Mouse (Mus musculus) left cerebral cortex, postnatal 14 days (tissue): ENCODE measurements around the gene Uevld. TPM values are rescaled to one million over a fixed set of nuclear protein-coding genes. Genes with fewer than 3 reads are reported as not detected.
A peak's percentile ranks its signal among the peaks of the same experiment; 100 is the strongest.
"Not testable (repeated sequence)": the region's sequence is repeated elsewhere in the genome, so short reads cannot be mapped to it uniquely, and the experiment has no call there.

Experiments
- DNase-seq, 2 experiments: peaks; one replicate each; pipeline ENCODE4 v3.0.0; 2021 to 2022; ENCODE audit warnings: low spot score in 2 of 2, mixed read lengths in 1 of 2
- intact Hi-C: fragments of 180-260 bp; cut with DNase I; formaldehyde crosslinking; loops from one replicate; pipeline ENCODE4 v1.15.1; 2025
- long read RNA-seq, 2 experiments: library from polyadenylated mRNA; stranded (forward); transcript quantifications; one replicate each; pipeline ENCODE4 v2.0.0; 2021
- total RNA-seq, 2 experiments: library from RNA; stranded (reverse); gene quantifications; 2 replicates each; pipeline ENCODE4 v1.2.3; 2021

Uevld gene
- 1 to 10 TPM; 9.6 to 10.0 TPM for total RNA-seq
- long read RNA-seq, experiment 1, full-length matches to known transcripts, result 3 of 6 reads
- long read RNA-seq, experiment 1, partial matches to known transcripts, result 1 of 6 reads
- long read RNA-seq, experiment 1, other reads (novel, unspliced or antisense), result 2 of 6 reads
- long read RNA-seq, experiment 2, full-length matches to known transcripts, result 7 of 10 reads
- long read RNA-seq, experiment 2, partial matches to known transcripts, result 1 of 10 reads
- long read RNA-seq, experiment 2, other reads (novel, unspliced or antisense), result 2 of 10 reads

DNA sequence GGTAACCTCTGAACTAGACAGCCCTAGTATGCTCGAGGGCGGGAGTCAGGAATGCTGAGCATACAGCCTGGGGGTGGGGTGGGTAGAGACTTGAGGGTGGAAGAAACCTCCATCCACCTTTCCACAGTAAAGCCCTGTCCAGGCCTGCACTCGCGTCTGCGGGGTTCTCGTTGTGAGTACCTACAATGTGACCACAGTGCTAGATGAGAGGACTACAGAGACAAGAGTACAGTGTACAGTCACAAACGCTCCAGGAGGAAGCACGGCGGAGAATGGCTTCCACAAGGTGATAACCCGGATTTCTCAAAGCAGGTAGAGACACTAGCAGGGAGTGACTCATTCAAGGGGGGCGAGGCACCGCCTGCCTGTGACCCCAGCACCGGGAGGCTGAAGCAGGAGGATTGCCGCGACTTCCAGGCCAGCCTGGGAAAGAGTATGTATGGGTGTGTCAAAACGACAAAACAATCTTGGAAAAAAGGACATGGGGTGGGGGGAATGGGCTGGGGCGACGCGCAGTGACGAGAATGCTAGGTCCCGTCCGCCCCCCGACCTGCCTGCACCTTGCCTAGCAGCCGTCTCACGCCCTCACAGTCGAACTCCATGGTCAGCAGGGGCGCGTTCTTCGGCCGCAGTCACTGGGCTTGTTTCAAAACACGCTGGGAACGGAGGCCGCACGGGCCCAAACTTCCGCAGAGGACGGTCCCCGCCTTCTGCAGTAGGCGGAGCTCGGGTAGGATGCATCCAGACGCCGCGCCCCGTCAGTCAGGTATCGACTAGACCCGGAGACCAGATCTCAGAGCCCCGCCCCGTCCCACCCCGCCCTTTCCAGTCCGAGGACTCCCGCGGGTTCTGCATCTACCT lies at the start of gene Uevld:
Uevld (minus strand) TSS at position 697 of the 861 bp plus-strand sequence.
- peak; percentile 89 to 93 for DNase-seq
- intact Hi-C loops, result loop anchor here (5.0 kb wide), 1 partner anchor 174 kb away; the partner anchor contains the start of gene Ptpn5

DNA sequence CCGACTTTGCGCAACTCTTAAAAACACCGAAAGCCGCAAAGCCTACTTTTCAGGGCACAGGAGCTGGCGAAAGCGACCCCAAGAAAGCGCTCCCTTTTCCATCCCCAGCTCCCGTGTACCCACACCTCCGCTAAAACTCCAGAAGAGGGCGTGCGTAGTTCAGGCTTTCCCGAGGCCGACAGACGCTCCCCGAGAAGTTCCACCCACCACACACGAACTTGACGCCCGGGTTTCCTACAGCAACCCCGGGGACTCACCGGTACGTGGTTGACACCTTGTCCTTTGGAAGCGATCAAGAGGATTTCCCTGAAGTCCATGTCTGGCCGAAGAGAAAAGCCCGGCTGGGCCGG lies 49.5 kb upstream of the Uevld start:
- no peak for DNase-seq
- intact Hi-C loops, result no loop called here

DNA sequence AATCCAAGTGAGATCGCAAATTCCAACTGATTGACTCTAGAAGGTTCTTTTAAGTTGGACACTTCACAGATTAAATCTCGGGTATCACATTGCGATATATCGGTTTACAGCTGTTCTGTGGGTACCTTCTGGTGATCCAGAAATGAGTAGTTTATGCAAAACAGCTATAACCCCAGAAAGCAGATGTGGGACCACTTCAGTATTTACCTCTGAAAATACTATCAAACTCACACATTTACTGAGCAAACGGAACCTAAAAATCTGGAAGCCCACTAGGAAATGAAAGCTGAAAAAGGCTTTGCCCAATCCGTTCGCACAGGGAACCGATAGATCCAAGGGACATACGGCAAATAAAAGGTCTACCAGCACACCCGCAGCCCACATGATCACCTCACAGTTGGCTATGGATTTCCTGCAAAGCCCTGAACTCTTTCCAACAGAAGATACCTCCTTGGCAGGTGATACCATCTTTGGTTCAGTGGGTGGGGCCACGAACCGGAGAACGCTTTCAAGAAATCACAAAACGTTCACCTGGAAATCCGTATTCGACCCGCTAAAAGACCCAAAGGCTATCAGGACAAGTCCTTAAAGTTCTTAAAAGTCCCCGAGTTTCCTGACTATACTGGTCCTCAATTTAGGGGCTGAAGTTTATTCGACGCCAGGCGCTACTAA lies 48.9 kb upstream of the Uevld start:
- intact Hi-C loops, result no loop called here
- no peak for DNase-seq

DNA sequence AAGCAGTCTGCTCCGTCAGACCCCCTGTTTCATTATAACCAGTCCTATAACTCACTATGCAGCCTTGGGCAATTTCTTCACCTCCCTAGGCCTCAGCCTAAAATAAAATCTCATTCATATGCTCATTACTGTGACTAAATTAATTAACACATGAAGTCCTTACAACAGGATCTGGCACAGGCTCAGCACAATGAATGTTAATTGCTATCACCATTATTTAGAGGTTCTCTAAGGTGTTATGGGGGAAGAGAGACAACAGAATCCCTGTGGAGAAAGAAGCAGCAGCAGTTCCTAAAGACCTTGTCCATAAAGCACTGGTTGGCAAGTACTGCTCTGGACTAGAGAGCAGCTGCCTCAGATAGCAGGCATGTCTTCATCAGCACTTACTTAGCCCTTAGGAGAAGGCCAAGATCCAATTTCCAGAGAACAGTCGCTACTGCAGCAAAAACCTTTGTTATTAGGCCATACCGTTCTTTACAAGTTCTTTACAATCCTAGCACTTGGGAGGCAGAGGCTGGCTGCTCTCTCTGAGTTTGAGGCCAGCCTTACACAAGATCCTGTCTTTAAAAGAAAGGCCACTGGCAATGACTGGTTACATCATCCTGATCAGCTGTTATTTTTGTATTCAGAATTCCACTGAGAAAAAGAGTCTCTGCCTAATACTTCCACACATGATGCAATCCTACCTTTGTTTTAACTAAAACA lies 45.2 kb upstream of the Uevld start:
- DNase-seq, result no peak
- intact Hi-C loops, result no loop called here

- intact Hi-C loops, result no loop called here
- no peak for DNase-seq
These were observed 43.6 kb upstream of the Uevld start for GRCm38 (mm10) chr7:47001900-47002275.

- intact Hi-C loops, result no loop called here
- DNase-seq, result no peak
These were observed 43.0 kb upstream of the Uevld start for GRCm38 (mm10) chr7:47001125-47001899.

- DNase-seq, result no peak
- intact Hi-C loops, result no loop called here
These were observed 42.3 kb upstream of the Uevld start for GRCm38 (mm10) chr7:47000644-47000983.

- intact Hi-C loops, result no loop called here
- DNase-seq, result no peak
These were observed 41.8 kb upstream of the Uevld start for GRCm38 (mm10) chr7:46999983-47000643.

DNA sequence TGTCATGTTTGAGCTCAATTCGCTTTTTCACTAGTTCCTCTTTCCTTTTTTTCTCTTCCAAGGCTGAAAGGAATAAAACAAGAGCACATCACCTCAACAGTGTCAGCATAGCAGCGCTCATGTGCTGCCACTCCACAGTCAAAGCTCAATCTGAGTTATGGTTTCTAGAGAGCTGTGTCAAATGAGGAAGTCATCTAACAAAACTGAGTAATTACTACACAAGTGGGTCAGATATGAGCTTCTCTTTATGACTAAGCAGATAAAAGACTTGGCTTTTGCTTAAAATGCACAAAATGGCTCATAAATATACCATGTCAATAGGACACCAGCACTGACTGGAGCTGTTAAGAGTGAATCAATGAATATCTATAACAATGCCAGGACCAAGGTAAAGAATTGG lies 40.6 kb upstream of the Uevld start:
- intact Hi-C loops, result no loop called here
- DNase-seq, result no peak

- intact Hi-C loops, result no loop called here
- DNase-seq, result no peak
These were observed 39.5 kb upstream of the Uevld start for GRCm38 (mm10) chr7:46997644-46998395.

- no peak for DNase-seq
- intact Hi-C loops, result no loop called here
These were observed 38.7 kb upstream of the Uevld start for GRCm38 (mm10) chr7:46997008-46997407.

GRCm38 (mm10) chr7:46995558-46995957 lies 37.2 kb upstream of the Uevld start:
- no peak for DNase-seq
- intact Hi-C loops, result no loop called here

GRCm38 (mm10) chr7:46993079-46993478 lies 34.8 kb upstream of the Uevld start:
- no peak for DNase-seq
- intact Hi-C loops, result no loop called here

- DNase-seq, intact Hi-C loops: not testable (repeated sequence)
These were observed 31.1 kb upstream of the Uevld start for GRCm38 (mm10) chr7:46989387-46989786.

DNA sequence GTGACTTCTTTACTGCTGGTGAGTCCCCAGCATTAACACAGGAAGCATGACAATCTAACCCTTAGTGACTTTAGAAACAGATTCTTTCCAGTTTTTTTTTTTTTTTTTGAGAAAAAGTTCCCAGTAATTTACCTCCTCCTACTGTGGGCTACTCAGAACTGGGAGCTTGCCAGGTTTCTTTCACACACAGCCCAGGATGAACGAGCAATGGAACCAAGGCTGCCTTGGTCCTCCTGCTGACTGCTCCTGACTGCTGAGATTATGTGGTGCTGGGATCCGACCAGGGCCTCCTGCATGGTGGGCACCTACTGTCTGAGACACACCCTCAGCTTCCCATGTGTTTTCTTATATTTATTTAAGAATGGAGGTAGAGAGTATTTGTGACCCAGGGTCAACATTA lies 28.7 kb upstream of the Uevld start:
- no peak for DNase-seq
- intact Hi-C loops, result no loop called here

GRCm38 (mm10) chr7:46986646-46987045 lies 28.3 kb upstream of the Uevld start:
- intact Hi-C loops, result no loop called here
- no peak for DNase-seq

GRCm38 (mm10) chr7:46985718-46986505 lies 27.6 kb upstream of the Uevld start:
- DNase-seq, result no peak
- intact Hi-C loops, result no loop called here
